Mouse (Mus musculus): ENCODE measurements at regions not wholly inside any gene's neighbourhood (a gene's known extent, or its start where the extent isn't known, plus 50 kb on each side); places are given as distances from the start of the nearest gene placed in this dataset.

- TF ChIP-seq CTCF (IDR thresholded peaks at IDR 0.05; ENCODE audit: low read depth) (no peak), EP300 (IDR thresholded peaks at IDR 0.05; ENCODE audit: low read depth) (peak; percentile 77)
Measured at GRCm38 (mm10) chr5:146679198-146679681, 94.2 kb upstream of the Gpr12 start.
